Mouse (Mus musculus) neural tube, embryonic 13.5 days (tissue): ENCODE results near the gene Tnfsf15. TPM values are rescaled to one million over a fixed set of nuclear protein-coding genes. Genes with fewer than 3 reads are reported as not detected.

ENCODE experiments used
- polyA plus RNA-seq: library from polyadenylated mRNA; unstranded; fragments of >200 nt; fragmentation: Nextera tagmentation; extraction: Ambion mirVana; gene quantifications from 2 replicates; pipeline ENCODE4 v1.2.1, GENCODE M21; 2015

Tnfsf15 gene
- polyA plus RNA-seq, 1 experiment from 2014 or later = not detected

Other genes with a start within 250 kb of the Tnfsf15 start
- gene Whrn, start 249.1 kb downstream of the Tnfsf15 start, polyA plus RNA-seq = 4.2 and 5.6 TPM in 2 replicates
- gene Atp6v1g1, start 200.3 kb downstream of the Tnfsf15 start, polyA plus RNA-seq = 450 and 499 TPM in 2 replicates
- gene Tmem268, start 186.3 kb downstream of the Tnfsf15 start, polyA plus RNA-seq = 3.7 and 3.8 TPM in 2 replicates
- not detected in 2 replicates for gene Gm11213, start 139.9 kb downstream of the Tnfsf15 start, polyA plus RNA-seq
- gene Tex48, start 122.7 kb downstream of the Tnfsf15 start, polyA plus RNA-seq = not detected in 2 replicates
- gene Gm11214, start 81.7 kb downstream of the Tnfsf15 start, polyA plus RNA-seq = not detected in 2 replicates
- gene Tnfsf8, start 116.2 kb upstream of the Tnfsf15 start, polyA plus RNA-seq = not detected in 2 replicates